Comparison of ENCODE assay signal across 18 mouse cellular contexts in the genomic region with DNA sequence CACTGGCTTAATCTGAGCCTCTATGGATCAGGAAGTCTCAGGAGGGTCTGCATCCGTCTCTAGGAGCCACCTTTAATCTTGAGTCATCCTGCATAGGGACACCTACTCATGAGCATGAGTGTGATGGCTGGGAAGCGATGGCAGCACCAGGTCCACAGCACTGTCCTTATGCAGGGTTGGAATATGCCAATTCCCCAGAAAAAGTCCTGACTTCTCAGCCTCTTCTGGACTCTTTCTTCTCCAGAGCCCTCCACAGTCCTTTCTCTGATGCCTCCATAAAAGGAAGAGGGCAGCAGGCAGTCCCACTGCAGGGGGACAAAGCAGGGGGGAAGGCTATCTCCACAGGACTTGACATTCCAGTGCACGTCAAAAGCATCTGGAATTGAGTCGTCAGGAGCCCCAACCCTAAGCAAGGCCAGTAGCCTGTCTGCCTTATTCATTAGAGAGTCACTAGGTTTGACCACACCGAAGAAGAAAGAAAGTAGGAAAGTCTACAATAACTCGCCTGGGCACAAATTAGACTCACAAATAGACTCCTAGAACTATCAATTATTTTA.
DNase-seq lines count a peak whose midpoint lies in the region; ATAC-seq lines count a peak whose summit lies in the region.
"Had no signal": no experiment of that assay in that cellular context is flagged by ENCODE, and none has a peak within 500 bp of the region (broad histone marks: within the 10 kb centered on the region; RNA-seq: fewer than 3 reads in every experiment).

No protein-coding gene starts in this region.

- peak; percentile 53 for ATAC-seq in hindbrain, embryonic 11.5 days (ENCODE audit: low FRiP score)
- no peak for ATAC-seq in hindbrain, embryonic 14.5 days (ENCODE audit: low FRiP score)
- ATAC-seq in neural tube, embryonic 11.5 days (ENCODE audit: insufficient read depth, low FRiP score, low TSS enrichment): peak; percentile 43; the same call in 1 of the 2 replicates
- ATAC-seq in erythroblast, adult 5-6 weeks (replicated peaks; ENCODE audit: low FRiP score, poor library complexity, severe bottlenecking): no peak
- ATAC-seq in megakaryocyte progenitor cell, adult 5-6 weeks (replicated peaks; ENCODE audit: poor library complexity): no peak
- ATAC-seq: intestine, postnatal 0 days; liver, postnatal 0 days had no signal

- peak overlapping the region; percentile 65 for H3K27ac ChIP-seq in hindbrain, embryonic 11.5 days (ENCODE audit: low read depth, low read length)
- no peak overlapping the region for H3K27ac ChIP-seq in hindbrain, embryonic 14.5 days
- peak overlapping the region; percentile 84 for H3K27ac ChIP-seq in embryonic facial prominence, embryonic 10.5 days (replicated peaks)
- 0 out of 2 replicates have a peak overlapping the region, but pooled peaks have one; percentile 23 for H3K27ac ChIP-seq in neural tube, embryonic 11.5 days (ENCODE audit: low read depth, low read length)
- H3K27ac ChIP-seq: limb, embryonic 13.5 days; macrophage had no signal

- H3K9me3 ChIP-seq in hindbrain, embryonic 11.5 days (ENCODE audit: control insufficient read depth, low read length): no peaks in the 10 kb centered on the region
- no peaks in the 10 kb centered on the region for H3K9me3 ChIP-seq in hindbrain, embryonic 14.5 days (ENCODE audit: control insufficient read depth, low read length)
- no peaks in the 10 kb centered on the region for H3K9me3 ChIP-seq in embryonic facial prominence, embryonic 10.5 days
- no peaks in the 10 kb centered on the region for H3K9me3 ChIP-seq in neural tube, embryonic 11.5 days (ENCODE audit: control insufficient read depth, low read length)
- H3K9me3 ChIP-seq: limb, embryonic 13.5 days had no signal

- peaks cover 3% of the 10 kb centered on the region; the same call in 1 of the 2 replicates for H3K27me3 ChIP-seq in hindbrain, embryonic 11.5 days (ENCODE audit: control insufficient read depth, insufficient read depth, low read length)
- no peaks in the 10 kb centered on the region for H3K27me3 ChIP-seq in hindbrain, embryonic 14.5 days (ENCODE audit: control insufficient read depth, insufficient read depth, low read length)
- H3K27me3 ChIP-seq in embryonic facial prominence, embryonic 10.5 days (replicated peaks; ENCODE audit: low read depth, poor library complexity, severe bottlenecking): no peaks in the 10 kb centered on the region; the same call in 1 of the 2 replicates
- H3K27me3 ChIP-seq in neural tube, embryonic 11.5 days (ENCODE audit: control insufficient read depth, insufficient read depth, low read length): no peaks in the 10 kb centered on the region
- H3K27me3 ChIP-seq: limb, embryonic 13.5 days had no signal

- no peak overlapping the region; the same call in none of the 2 replicates for H3K4me2 ChIP-seq in hindbrain, embryonic 11.5 days (replicated peaks; ENCODE audit: low read depth, low read length)
- H3K4me2 ChIP-seq in hindbrain, embryonic 14.5 days (replicated peaks): no peak overlapping the region
- no peak overlapping the region for H3K4me2 ChIP-seq in neural tube, embryonic 11.5 days (ENCODE audit: low read depth)
- H3K4me2 ChIP-seq: limb, embryonic 13.5 days had no signal

- no peak overlapping the region for H3K9ac ChIP-seq in hindbrain, embryonic 11.5 days (ENCODE audit: low read depth, low read length)
- no peak overlapping the region for H3K9ac ChIP-seq in hindbrain, embryonic 14.5 days
- H3K9ac ChIP-seq in neural tube, embryonic 11.5 days (ENCODE audit: low read length): no peak overlapping the region
- H3K9ac ChIP-seq: limb, embryonic 13.5 days; liver, postnatal 0 days had no signal

- 16% methylated on average over 6 of the region's 6 CpGs for WGBS in hindbrain, embryonic 11.5 days
- 22% methylated on average over 6 of the region's 6 CpGs for WGBS in hindbrain, embryonic 14.5 days
- WGBS in embryonic facial prominence, embryonic 10.5 days: 15% methylated on average over 6 of the region's 6 CpGs
- WGBS in neural tube, embryonic 11.5 days: 24% methylated on average over 6 of the region's 6 CpGs

- H3K36me3 ChIP-seq in hindbrain, embryonic 11.5 days (ENCODE audit: control insufficient read depth, insufficient read depth, low read length): no peaks in the 10 kb centered on the region
- H3K36me3 ChIP-seq in hindbrain, embryonic 14.5 days (replicated peaks; ENCODE audit: control insufficient read depth, insufficient read depth): no peaks in the 10 kb centered on the region
- no peaks in the 10 kb centered on the region for H3K36me3 ChIP-seq in embryonic facial prominence, embryonic 10.5 days (replicated peaks)
- no peaks in the 10 kb centered on the region for H3K36me3 ChIP-seq in neural tube, embryonic 11.5 days (ENCODE audit: control insufficient read depth, insufficient read depth, low read length)
- H3K36me3 ChIP-seq: limb, embryonic 13.5 days had no signal

- peak; percentile 33 for DNase-seq in hindbrain, embryonic 11.5 days (ENCODE audit: low spot score)
- DNase-seq in hindbrain, embryonic 14.5 days (ENCODE audit: low spot score): no peak
- peak; percentile 64 for DNase-seq in embryonic facial prominence, embryonic 10.5 days (ENCODE audit: low spot score)
- peak; percentile 25 for DNase-seq in forelimb bud, embryonic 11.5 days (ENCODE audit: low read depth, low spot score)
- DNase-seq in neural tube, embryonic 11.5 days (ENCODE audit: low spot score): peak; percentile 28
- no peak for DNase-seq in lung, postnatal 25 days (ENCODE audit: low spot score)
- DNase-seq: adrenal gland, adult 8-10 months; cerebellum, postnatal 36 days; heart, adult 11 months; kidney, postnatal 14 days; liver, postnatal 0 days; right cerebral cortex, adult 18-20 months; thymus, adult 2 months had no signal

- H3K4me3 ChIP-seq in hindbrain, embryonic 11.5 days (ENCODE audit: low read depth, low read length): no peak overlapping the region
- no peak overlapping the region for H3K4me3 ChIP-seq in hindbrain, embryonic 14.5 days (replicated peaks; ENCODE audit: low read length)
- H3K4me3 ChIP-seq in embryonic facial prominence, embryonic 10.5 days: 0 out of 2 replicates have a peak overlapping the region, but pooled peaks have one; percentile 11
- no peak overlapping the region for H3K4me3 ChIP-seq in neural tube, embryonic 11.5 days (ENCODE audit: low read depth, low read length)
- H3K4me3 ChIP-seq: limb, embryonic 13.5 days had no signal

- peaks cover 3% of the 10 kb centered on the region; the same call in 1 of the 2 replicates for H3K4me1 ChIP-seq in hindbrain, embryonic 11.5 days (replicated peaks; ENCODE audit: control insufficient read depth, insufficient read depth, low read length)
- peaks cover 11% of the 10 kb centered on the region; the same call in 1 of the 2 replicates for H3K4me1 ChIP-seq in hindbrain, embryonic 14.5 days (replicated peaks; ENCODE audit: control insufficient read depth, insufficient read depth, low read length)
- H3K4me1 ChIP-seq in embryonic facial prominence, embryonic 10.5 days: peaks cover 34% of the 10 kb centered on the region
- H3K4me1 ChIP-seq in neural tube, embryonic 11.5 days (ENCODE audit: control insufficient read depth, insufficient read depth, low read length): peaks cover 10% of the 10 kb centered on the region; the same call in 1 of the 2 replicates

Comparison
In these comparisons a context has a peak if more than half of its experiments do, and no peak if none do; other contexts are left out.
1. ATAC-seq: peak in hindbrain, embryonic 11.5 days (single experiment) and neural tube, embryonic 11.5 days (single experiment); none in hindbrain, embryonic 14.5 days (single experiment), erythroblast, adult 5-6 weeks (single experiment) and megakaryocyte progenitor cell, adult 5-6 weeks (single experiment).
2. DNase-seq: peak in hindbrain, embryonic 11.5 days (single experiment), embryonic facial prominence, embryonic 10.5 days (single experiment), forelimb bud, embryonic 11.5 days (single experiment) and neural tube, embryonic 11.5 days (single experiment); none in hindbrain, embryonic 14.5 days (single experiment) and lung, postnatal 25 days (single experiment).